ENCODE assay signal across 8 mouse cellular contexts in genomic region chr15:78624431-78624950, GRCm38 (mm10). TPM values are rescaled to one million over a fixed set of nuclear protein-coding genes. Genes with fewer than 3 reads are reported as not detected.
A peak's percentile ranks its signal among the peaks of the same experiment; 100 is the strongest.
DNase-seq lines count a peak whose midpoint lies in the region; ATAC-seq lines count a peak whose summit lies in the region.

No protein-coding gene starts in this region.

- ATAC-seq in intestine, embryonic 16.5 days: peak; percentile 80

- no peak overlapping the region for H3K9ac ChIP-seq in intestine, embryonic 16.5 days (ENCODE audit: low read depth, low read length)

- 43% methylated on average over 13 of the region's 13 CpGs for WGBS in intestine, embryonic 16.5 days

- H3K4me1 ChIP-seq in intestine, embryonic 16.5 days (ENCODE audit: control insufficient read depth, insufficient read depth, low read length): no peaks in the 10 kb centered on the region

- no peak overlapping the region for H3K4me3 ChIP-seq in intestine, embryonic 16.5 days (ENCODE audit: low read length)

- H3K27me3 ChIP-seq in intestine, embryonic 16.5 days (replicated peaks; ENCODE audit: control insufficient read depth, insufficient read depth, low read length): no peaks in the 10 kb centered on the region

- H3K4me2 ChIP-seq in intestine, embryonic 16.5 days (ENCODE audit: low read depth, low read length): no peak overlapping the region

- no peaks in the 10 kb centered on the region for H3K9me3 ChIP-seq in intestine, embryonic 16.5 days (ENCODE audit: control insufficient read depth, low read length)

- DNase-seq in layer of hippocampus, adult 11-12 months (ENCODE audit: low spot score): peak; percentile 67
- DNase-seq in layer of hippocampus, adult 9-10 months (ENCODE audit: low spot score): no peak
- DNase-seq in cerebellum, adult 9-10 months: peak; percentile 53
- peak; percentile 87 to 90 for DNase-seq in heart, adult 18-20 months
- DNase-seq in lung, adult 18-20 months: peak; percentile 87 to 89
- peak; percentile 71 to 73 for DNase-seq in right cerebral cortex, postnatal 10 days (ENCODE audit: low spot score in 2 of 2)
- no peak for DNase-seq in c-Kit-positive CD71-positive TER-119-positive erythroid progenitor cells, embryonic 14.5 days (ENCODE audit: low spot score)

- no peaks in the 10 kb centered on the region for H3K36me3 ChIP-seq in intestine, embryonic 16.5 days (ENCODE audit: control insufficient read depth, insufficient read depth, low read length)

- H3K27ac ChIP-seq in intestine, embryonic 16.5 days (ENCODE audit: low read length): 0 out of 2 replicates have a peak overlapping the region, but pooled peaks have one; percentile 14

RNA-seq across cellular contexts. Expression of gene Cyth4, which starts 27.6 kb away (rescaled TPM):
- total RNA-seq in heart, adult 18-20 months (2021): 1 to 10 TPM; 3.8 to 6.3 TPM
- 7.2 and 8.5 TPM in 2 replicates for polyA plus RNA-seq in intestine, embryonic 16.5 days (2015; fragmentation: Nextera tagmentation; extraction: Ambion mirVana)

RNA-seq across cellular contexts. Expression of gene Rac2, which starts 51.9 kb away (rescaled TPM):
- total RNA-seq in heart, adult 18-20 months (2021): 10 to 100 TPM in 1 of 2 experiments, 1 to 10 TPM in 1; 2.2 to 19.1 TPM
- polyA plus RNA-seq in intestine, embryonic 16.5 days (2015; fragmentation: Nextera tagmentation; extraction: Ambion mirVana): 19.9 and 25.1 TPM in 2 replicates

Comparison
In these comparisons a context has a peak if more than half of its experiments do, and no peak if none do; other contexts are left out.
1. DNase-seq: peak in layer of hippocampus, adult 11-12 months (single experiment), cerebellum, adult 9-10 months (single experiment), heart, adult 18-20 months (2 of 2), lung, adult 18-20 months (2 of 2) and right cerebral cortex, postnatal 10 days (2 of 2); none in layer of hippocampus, adult 9-10 months (single experiment) and c-Kit-positive CD71-positive TER-119-positive erythroid progenitor cells, embryonic 14.5 days (single experiment).